Mouse (Mus musculus): ENCODE data around the gene Zfp972. TPM values are rescaled to one million over a fixed set of nuclear protein-coding genes. Genes with fewer than 3 reads are reported as not detected.
A peak's percentile ranks its signal among the peaks of the same experiment; 100 is the strongest.
"Not testable (repeated sequence)": the region's sequence is repeated elsewhere in the genome, so short reads cannot be mapped to it uniquely, and the experiment has no call there.

Zfp972 gene
- not detected in 2 replicates for polyA plus RNA-seq (2014; fragmentation: Nextera tagmentation; extraction: Ambion mirVana)

DNA sequence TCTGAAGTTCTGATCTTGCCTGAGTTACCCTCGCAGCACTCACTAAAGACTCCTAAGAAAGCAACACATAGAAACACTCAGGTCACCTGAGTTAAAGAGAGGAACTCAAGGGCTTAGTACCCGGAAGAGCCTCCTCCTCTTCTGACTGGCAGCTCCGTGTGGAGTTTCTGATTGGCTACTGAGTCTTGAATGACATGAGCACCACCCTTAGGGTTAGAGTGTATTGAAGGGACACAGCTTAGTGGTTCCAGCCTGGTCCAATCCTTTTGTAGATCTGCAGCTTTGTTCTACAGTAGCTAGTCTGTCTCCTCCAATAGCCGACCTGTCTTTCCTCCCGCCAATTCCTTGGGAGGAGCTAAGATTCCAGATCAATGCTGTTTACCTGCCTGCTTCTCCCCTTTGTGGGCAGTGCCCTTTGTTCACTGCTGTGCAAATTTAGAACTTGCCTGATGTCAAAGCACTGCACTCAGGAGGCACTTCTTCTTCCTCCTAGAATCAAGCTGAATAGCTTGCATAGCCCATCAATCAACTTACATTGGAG is at the start of gene Zfp972:
Gene Zfp972, minus strand, starts transcription at position 51 of the 541 bp plus-strand sequence.
- H3K27ac ChIP-seq (ENCODE audit: low read depth, low read length); H3K4me1 ChIP-seq (ENCODE audit: control insufficient read depth, insufficient read depth, low read length); H3K4me3 ChIP-seq (ENCODE audit: low read depth, low read length); ATAC-seq; H3K36me3 ChIP-seq (ENCODE audit: control insufficient read depth, insufficient read depth, low read length); DNase-seq (ENCODE audit: low spot score); H3K9ac ChIP-seq (ENCODE audit: low read length); H3K27me3 ChIP-seq (replicated peaks; ENCODE audit: control insufficient read depth, insufficient read depth, low read length); H3K9me3 ChIP-seq (replicated peaks; ENCODE audit: control insufficient read depth, low read length); H3K4me2 ChIP-seq (ENCODE audit: low read length): not testable (repeated sequence)
- 69% methylated on average over 4 of the region's 5 CpGs for WGBS

DNA sequence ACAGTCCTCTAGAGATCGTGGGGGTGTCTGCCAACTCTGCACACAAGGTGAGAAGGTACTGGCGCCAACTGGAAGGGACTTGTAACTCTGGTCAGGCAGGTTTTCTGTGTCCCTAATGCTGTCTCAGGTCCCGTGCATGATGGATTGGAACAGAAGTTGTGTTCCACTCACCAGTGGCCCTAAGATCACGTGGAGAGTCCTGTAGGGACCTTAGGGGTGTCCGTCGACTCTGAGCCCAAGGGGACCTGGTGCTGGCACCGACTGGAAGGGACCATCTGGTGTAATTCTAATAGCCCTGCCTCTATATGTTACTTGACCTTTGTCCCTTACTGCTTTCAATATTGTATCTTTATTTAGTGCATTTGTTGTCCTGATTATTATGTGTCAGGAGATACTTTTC is 49.4 kb upstream of the Zfp972 start:
- not testable (repeated sequence) for H3K27ac ChIP-seq (ENCODE audit: low read depth, low read length); H3K9ac ChIP-seq (ENCODE audit: low read length); H3K4me3 ChIP-seq (ENCODE audit: low read depth, low read length); H3K4me1 ChIP-seq (ENCODE audit: control insufficient read depth, insufficient read depth, low read length); H3K36me3 ChIP-seq (ENCODE audit: control insufficient read depth, insufficient read depth, low read length); ATAC-seq; H3K4me2 ChIP-seq (ENCODE audit: low read length); H3K9me3 ChIP-seq (replicated peaks; ENCODE audit: control insufficient read depth, low read length); H3K27me3 ChIP-seq (replicated peaks; ENCODE audit: control insufficient read depth, insufficient read depth, low read length); DNase-seq (ENCODE audit: low spot score)
- 85% methylated on average over 6 of the region's 7 CpGs for WGBS

DNA sequence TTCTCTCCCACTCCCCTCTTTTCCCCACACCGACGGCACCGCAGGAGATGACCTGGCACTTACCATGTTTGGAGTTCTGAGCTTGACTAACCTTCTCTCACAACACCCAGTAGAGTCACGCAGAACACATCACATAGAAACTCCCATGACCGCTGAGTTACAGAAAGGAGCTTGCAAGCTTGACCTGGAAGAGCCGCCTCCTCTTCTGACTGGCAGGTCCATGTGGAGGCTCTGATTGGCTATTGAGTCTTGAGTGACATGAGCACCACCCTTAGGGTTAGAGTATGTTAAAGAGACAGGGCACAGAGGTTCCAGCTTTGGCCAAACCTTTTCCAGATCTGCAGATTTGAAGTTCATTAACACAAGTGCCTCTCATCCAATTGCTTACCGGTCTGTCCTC is 31.7 kb upstream of the Zfp972 start, which contains the start of gene Gm14326:
Gene Gm14326, minus strand, starts transcription at position 153 of the 400 bp plus-strand sequence.
- not testable (repeated sequence) for H3K9ac ChIP-seq (ENCODE audit: low read length); H3K4me1 ChIP-seq (ENCODE audit: control insufficient read depth, insufficient read depth, low read length); H3K27ac ChIP-seq (ENCODE audit: low read depth, low read length); H3K27me3 ChIP-seq (replicated peaks; ENCODE audit: control insufficient read depth, insufficient read depth, low read length); H3K9me3 ChIP-seq (replicated peaks; ENCODE audit: control insufficient read depth, low read length); H3K36me3 ChIP-seq (ENCODE audit: control insufficient read depth, insufficient read depth, low read length); ATAC-seq
- Histone ChIP-seq H3K4me2 (ENCODE audit: low read length) (peak within 1 kb of the TSS; percentile 36), H3K4me3 (ENCODE audit: low read depth, low read length) (peak within 1 kb of the TSS; percentile 35)
- 2% methylated on average over 4 of the region's 7 CpGs for WGBS
- DNase-seq (ENCODE audit: low spot score) = peak; percentile 38

DNA sequence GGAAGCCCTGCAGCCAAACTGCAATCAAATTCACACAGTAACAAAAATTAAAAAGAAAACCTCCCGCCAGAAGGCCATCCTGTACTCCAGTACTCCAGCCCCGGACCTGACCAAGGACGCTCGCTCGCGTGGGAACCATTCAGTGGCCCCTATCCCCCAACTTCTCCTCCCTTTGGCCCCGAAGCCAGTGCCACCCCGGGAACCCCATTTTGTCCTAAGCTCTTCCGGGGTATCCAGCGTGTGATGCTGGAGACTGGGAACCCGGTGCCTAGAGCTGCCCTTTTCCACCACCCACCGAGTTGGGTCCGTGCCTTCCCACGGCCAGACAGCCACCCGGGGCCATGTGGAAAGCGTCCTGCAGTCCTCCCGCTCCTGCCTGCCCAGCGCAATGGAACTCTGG is 31.3 kb upstream of the Zfp972 start:
- not testable (repeated sequence) for H3K9me3 ChIP-seq (replicated peaks; ENCODE audit: control insufficient read depth, low read length); DNase-seq (ENCODE audit: low spot score); H3K27ac ChIP-seq (ENCODE audit: low read depth, low read length); H3K4me1 ChIP-seq (ENCODE audit: control insufficient read depth, insufficient read depth, low read length); H3K36me3 ChIP-seq (ENCODE audit: control insufficient read depth, insufficient read depth, low read length); H3K9ac ChIP-seq (ENCODE audit: low read length); H3K27me3 ChIP-seq (replicated peaks; ENCODE audit: control insufficient read depth, insufficient read depth, low read length); ATAC-seq
- peak overlapping the region; percentile 35 for H3K4me3 ChIP-seq (ENCODE audit: low read depth, low read length)
- peak overlapping the region; percentile 36; the same call in 1 of the 2 replicates for H3K4me2 ChIP-seq (ENCODE audit: low read length)
- WGBS = under 1% methylated on average over 13 of the region's 18 CpGs

DNA sequence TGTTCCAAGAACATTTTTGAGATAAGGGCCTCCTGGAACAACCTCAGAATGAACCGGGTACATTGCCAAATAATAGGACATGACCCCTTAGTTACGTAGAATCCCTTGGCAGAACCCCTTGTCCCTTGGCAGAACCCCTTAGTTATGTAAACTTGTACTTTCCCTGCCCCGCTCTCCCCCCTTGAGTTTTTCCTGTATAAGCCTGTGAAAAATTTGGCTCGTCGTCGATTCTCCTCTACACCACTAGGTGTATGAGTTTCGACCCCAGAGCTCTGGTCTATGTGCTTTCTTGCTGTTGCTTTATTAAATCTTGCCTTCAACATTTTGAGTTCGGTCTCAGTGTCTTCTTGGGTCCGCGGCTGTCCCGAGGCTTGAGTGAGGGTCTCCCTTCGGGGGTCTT is 22.1 kb downstream of the Zfp972 start:
- not testable (repeated sequence) for DNase-seq (ENCODE audit: low spot score); H3K4me1 ChIP-seq (ENCODE audit: control insufficient read depth, insufficient read depth, low read length); H3K27me3 ChIP-seq (replicated peaks; ENCODE audit: control insufficient read depth, insufficient read depth, low read length); H3K36me3 ChIP-seq (ENCODE audit: control insufficient read depth, insufficient read depth, low read length); H3K27ac ChIP-seq (ENCODE audit: low read depth, low read length); H3K9me3 ChIP-seq (replicated peaks; ENCODE audit: control insufficient read depth, low read length); H3K4me3 ChIP-seq (ENCODE audit: low read depth, low read length); H3K4me2 ChIP-seq (ENCODE audit: low read length); ATAC-seq; H3K9ac ChIP-seq (ENCODE audit: low read length)
- no CpG with 5 or more reads among the region's 12 CpGs for WGBS

DNA sequence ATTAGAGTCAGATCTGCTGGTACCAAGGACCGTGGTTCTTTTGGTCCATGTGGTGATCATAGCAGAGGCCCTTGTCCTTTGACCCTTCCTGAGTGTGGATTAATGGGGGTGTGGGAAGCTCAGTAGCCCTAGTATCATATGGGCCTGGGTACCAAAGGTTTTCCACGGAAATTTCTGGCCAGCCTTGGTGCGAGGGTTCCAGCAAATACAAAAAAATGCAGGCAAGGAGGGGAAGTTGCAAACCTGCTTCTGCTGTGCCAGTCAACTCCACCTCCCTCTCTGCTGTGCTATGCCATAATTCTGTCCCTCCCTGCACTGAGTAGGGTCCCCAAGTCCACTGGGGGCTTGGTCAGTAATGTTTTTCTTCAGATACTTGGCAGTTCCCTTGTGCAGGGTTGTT is 27.2 kb downstream of the Zfp972 start:
- ATAC-seq; H3K4me1 ChIP-seq (ENCODE audit: control insufficient read depth, insufficient read depth, low read length); H3K27ac ChIP-seq (ENCODE audit: low read depth, low read length); DNase-seq (ENCODE audit: low spot score); H3K4me2 ChIP-seq (ENCODE audit: low read length); H3K27me3 ChIP-seq (replicated peaks; ENCODE audit: control insufficient read depth, insufficient read depth, low read length); H3K4me3 ChIP-seq (ENCODE audit: low read depth, low read length); H3K9ac ChIP-seq (ENCODE audit: low read length); H3K36me3 ChIP-seq (ENCODE audit: control insufficient read depth, insufficient read depth, low read length); H3K9me3 ChIP-seq (replicated peaks; ENCODE audit: control insufficient read depth, low read length): not testable (repeated sequence)
- WGBS = 82% methylated on average over 2 of the region's 3 CpGs

DNA sequence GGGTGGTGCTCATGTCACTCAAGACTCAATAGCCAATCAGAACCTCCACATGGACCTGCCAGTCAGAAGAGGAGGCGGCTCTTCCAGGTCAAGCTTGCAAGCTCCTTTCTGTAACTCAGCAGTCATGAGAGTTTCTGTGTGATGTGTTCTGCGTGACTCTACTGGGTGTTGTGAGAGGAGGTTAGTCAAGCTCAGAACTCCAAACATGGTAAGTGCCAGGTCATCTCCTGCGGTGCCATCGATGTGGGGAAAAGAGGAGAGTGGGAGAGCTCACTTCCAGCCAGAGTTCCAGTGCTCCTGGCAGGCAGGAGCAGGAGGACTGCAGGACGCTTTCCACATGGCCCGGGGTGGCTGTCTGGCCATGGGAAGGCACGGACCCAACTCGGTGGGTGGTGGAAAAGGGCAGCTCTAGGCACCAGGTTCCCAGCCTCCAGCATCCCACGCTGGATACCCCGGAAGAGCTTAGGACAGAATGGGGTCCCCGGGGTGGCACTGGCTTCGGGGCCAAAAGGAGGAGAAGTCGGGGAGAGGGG is 28.3 kb downstream of the Zfp972 start, which contains the start of gene Gm14327:
Gene Gm14327, plus strand, starts transcription at position 51 of the 533 bp plus-strand sequence.
- H3K27me3 ChIP-seq (replicated peaks; ENCODE audit: control insufficient read depth, insufficient read depth, low read length); H3K4me3 ChIP-seq (ENCODE audit: low read depth, low read length); H3K36me3 ChIP-seq (ENCODE audit: control insufficient read depth, insufficient read depth, low read length); H3K9me3 ChIP-seq (replicated peaks; ENCODE audit: control insufficient read depth, low read length); H3K27ac ChIP-seq (ENCODE audit: low read depth, low read length); DNase-seq (ENCODE audit: low spot score); H3K9ac ChIP-seq (ENCODE audit: low read length); H3K4me1 ChIP-seq (ENCODE audit: control insufficient read depth, insufficient read depth, low read length); H3K4me2 ChIP-seq (ENCODE audit: low read length); ATAC-seq: not testable (repeated sequence)
- WGBS = 48% methylated on average over 8 of the region's 13 CpGs

DNA sequence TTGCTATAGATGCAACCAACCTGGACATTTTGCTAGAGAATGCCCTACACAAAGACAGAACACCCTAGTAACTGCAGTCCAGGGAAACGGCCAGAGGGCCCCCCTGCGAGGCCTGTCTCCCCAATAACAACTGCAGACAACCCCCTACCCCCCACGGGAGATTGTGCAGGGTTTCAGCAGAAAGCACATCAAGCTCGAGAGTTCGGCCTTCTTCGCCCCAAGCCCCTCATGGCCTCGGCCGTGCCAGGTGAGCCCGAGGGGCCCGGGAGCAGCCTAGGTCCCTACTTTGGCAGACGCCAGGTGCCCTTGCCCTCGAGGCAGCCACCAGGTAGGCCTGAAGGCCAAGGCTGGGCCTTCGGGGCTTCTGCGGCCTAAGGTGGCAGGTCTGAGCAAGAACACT is 37.7 kb downstream of the Zfp972 start:
- not testable (repeated sequence) for H3K9me3 ChIP-seq (replicated peaks; ENCODE audit: control insufficient read depth, low read length)

DNA sequence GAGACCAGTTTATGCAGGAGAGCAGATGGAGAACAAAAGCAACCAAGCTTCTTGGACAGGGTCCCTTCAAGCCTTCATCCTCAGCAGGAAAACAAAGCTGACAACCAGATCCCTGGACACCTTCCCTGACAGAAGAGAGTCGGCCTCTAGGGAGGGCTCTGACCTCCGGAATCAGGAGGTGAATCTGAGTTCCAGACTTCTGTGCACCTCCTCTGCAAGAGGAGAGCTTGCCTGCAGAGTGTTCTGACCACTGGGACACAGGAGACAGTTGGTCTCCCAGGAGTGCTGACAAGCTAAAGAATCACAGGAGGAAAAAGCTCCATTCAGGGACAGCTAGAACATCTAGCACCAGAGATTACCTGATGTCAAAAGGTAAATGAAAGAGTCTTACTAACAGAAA is 63.2 kb downstream of the Zfp972 start:
- H3K4me3 ChIP-seq (ENCODE audit: low read depth, low read length); ATAC-seq; H3K4me1 ChIP-seq (ENCODE audit: control insufficient read depth, insufficient read depth, low read length); H3K36me3 ChIP-seq (ENCODE audit: control insufficient read depth, insufficient read depth, low read length); DNase-seq (ENCODE audit: low spot score); H3K9ac ChIP-seq (ENCODE audit: low read length); H3K9me3 ChIP-seq (replicated peaks; ENCODE audit: control insufficient read depth, low read length); H3K27me3 ChIP-seq (replicated peaks; ENCODE audit: control insufficient read depth, insufficient read depth, low read length); H3K27ac ChIP-seq (ENCODE audit: low read depth, low read length); H3K4me2 ChIP-seq (ENCODE audit: low read length): not testable (repeated sequence)
- 95% methylated on average over 2 of the region's 2 CpGs for WGBS

More for the DNA sequence above, 37.7 kb downstream of the Zfp972 start:
- not testable (repeated sequence) for H3K9ac ChIP-seq (ENCODE audit: low read length); H3K36me3 ChIP-seq (ENCODE audit: control insufficient read depth, insufficient read depth, low read length); H3K4me2 ChIP-seq (ENCODE audit: low read length); H3K4me3 ChIP-seq (ENCODE audit: low read depth, low read length); DNase-seq (ENCODE audit: low spot score); H3K4me1 ChIP-seq (ENCODE audit: control insufficient read depth, insufficient read depth, low read length); H3K27ac ChIP-seq (ENCODE audit: low read depth, low read length); H3K27me3 ChIP-seq (replicated peaks; ENCODE audit: control insufficient read depth, insufficient read depth, low read length); ATAC-seq
- 89% methylated on average over 12 of the region's 14 CpGs for WGBS
